Mouse (Mus musculus): ENCODE data around the gene Usp1. TPM values are rescaled to one million over a fixed set of nuclear protein-coding genes. Genes with fewer than 3 reads are reported as not detected.
"Not testable (repeated sequence)": the region's sequence is repeated elsewhere in the genome, so short reads cannot be mapped to it uniquely, and the experiment has no call there.

Gene Usp1
- total RNA-seq, 2 experiments from 2014 or later, result 11.7 TPM

GRCm38 (mm10) chr4:98975741-98976140, 52.1 kb downstream of the Usp1 start:
- no peak for DNase-seq
- intact Hi-C loops (cut with DNase I; ENCODE audit: low total_unique reads), result no loop called here

- DNase-seq; intact Hi-C loops (cut with DNase I; ENCODE audit: low total_unique reads): not testable (repeated sequence)
Observed at GRCm38 (mm10) chr4:98978288-98978687, 54.7 kb downstream of the Usp1 start.

DNA sequence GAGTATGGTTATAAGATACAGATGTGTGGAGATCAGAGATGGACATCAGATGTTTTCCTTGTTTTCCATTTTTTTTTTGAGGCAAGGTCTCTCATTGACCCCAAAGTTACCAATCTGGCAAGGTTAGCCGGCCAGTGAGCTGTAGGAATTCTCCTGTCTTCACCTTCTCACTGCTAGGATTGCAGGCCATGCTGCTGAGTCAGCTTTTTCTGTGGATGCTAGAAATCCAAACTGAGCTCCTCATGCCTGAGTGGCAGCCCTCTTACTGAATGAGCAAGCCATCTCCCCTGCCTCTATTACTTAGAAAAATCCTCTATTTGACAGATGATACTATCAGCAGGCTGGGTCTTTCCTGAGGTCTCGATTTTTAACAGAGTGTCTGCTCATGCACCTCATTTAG, 55.1 kb downstream of the Usp1 start:
- intact Hi-C loops (cut with DNase I; ENCODE audit: low total_unique reads), result no loop called here
- DNase-seq, result no peak

DNA sequence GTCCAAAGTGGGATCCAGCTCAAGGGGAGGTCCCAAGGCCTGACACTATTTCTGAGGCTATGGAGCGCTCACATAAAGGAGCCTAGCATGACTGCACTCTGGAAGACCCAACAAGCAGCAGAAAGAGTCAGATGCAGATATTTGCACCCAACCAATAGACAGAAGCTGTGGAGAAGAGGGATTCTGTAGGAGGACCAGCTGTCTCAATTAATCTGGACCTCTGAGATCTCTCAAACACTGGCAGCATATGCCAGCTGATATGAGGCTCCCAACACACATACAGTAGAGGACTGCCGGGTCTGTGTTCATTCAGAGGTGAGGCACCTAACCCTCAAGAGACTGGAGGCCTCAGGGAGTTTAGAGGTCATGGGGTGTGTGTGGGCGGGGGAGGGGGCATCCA, 56.4 kb downstream of the Usp1 start:
- DNase-seq; intact Hi-C loops (cut with DNase I; ENCODE audit: low total_unique reads): not testable (repeated sequence)

GRCm38 (mm10) chr4:98984701-98985100, 61.1 kb downstream of the Usp1 start:
- DNase-seq, result no peak
- intact Hi-C loops (cut with DNase I; ENCODE audit: low total_unique reads), result no loop called here

Other genes with a start within 250 kb of the Usp1 start
- not detected for gene L1td1, start 197.1 kb upstream of the Usp1 start, total RNA-seq (2021)
- 1 to 10 TPM; 1.9 to 4.8 TPM for gene Kank4, start 106.3 kb upstream of the Usp1 start, total RNA-seq (2021)
- not detected for gene I0C0044D17Rik, start 100.0 kb upstream of the Usp1 start, total RNA-seq (2021)
- not detected for gene Angptl3, start 107.1 kb downstream of the Usp1 start, total RNA-seq (2021)
- gene Dock7, start 197.1 kb downstream of the Usp1 start, total RNA-seq (2021), result 10 to 100 TPM; 11.0 to 14.7 TPM

All from gastrocnemius, postnatal 14 days (tissue).